23 mouse cellular contexts compared by ENCODE assay signal in the genomic region with DNA sequence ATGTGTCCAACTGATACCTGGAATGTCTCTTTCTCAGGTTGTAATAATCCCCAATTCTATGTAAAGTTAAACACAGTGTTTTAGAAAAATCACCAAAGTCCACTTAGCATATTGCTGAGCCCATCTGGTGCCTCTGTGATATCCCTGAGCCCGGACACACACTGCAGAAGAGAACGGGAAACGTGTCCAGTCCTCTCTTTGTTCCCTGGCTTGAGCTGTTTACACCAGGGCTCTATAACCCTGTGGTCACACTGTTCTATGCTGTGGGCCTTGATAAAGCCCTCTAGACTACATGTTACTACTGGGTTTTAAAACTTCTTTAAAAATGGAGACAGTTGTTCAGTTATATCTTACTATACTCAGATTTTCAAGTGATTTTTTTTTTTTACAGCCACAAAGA.
DNase-seq lines count a peak whose midpoint lies in the region; ATAC-seq and TF ChIP-seq lines count a peak whose summit lies in the region.
"Had no signal": no experiment of that assay in that cellular context is flagged by ENCODE, and none has a peak within 500 bp of the region (broad histone marks: within the 10 kb centered on the region; RNA-seq: fewer than 3 reads in every experiment).

No protein-coding gene starts in this region.

- no peak for ATAC-seq in forebrain, embryonic 11.5 days (replicated peaks; ENCODE audit: low FRiP score)
- ATAC-seq in forebrain, embryonic 15.5 days (replicated peaks), result no peak
- ATAC-seq in midbrain, embryonic 11.5 days (ENCODE audit: low FRiP score), result peak; percentile 49
- no peak for ATAC-seq in midbrain, embryonic 14.5 days (ENCODE audit: low FRiP score, low TSS enrichment)
- ATAC-seq: hindbrain, embryonic 16.5 days; intestine, embryonic 15.5 days; Patski had no signal

- H3K36me3 ChIP-seq in forebrain, embryonic 11.5 days (ENCODE audit: control insufficient read depth, insufficient read depth, low read length), result no peaks in the 10 kb centered on the region
- no peaks in the 10 kb centered on the region for H3K36me3 ChIP-seq in forebrain, embryonic 15.5 days
- H3K36me3 ChIP-seq in midbrain, embryonic 11.5 days (ENCODE audit: control insufficient read depth, insufficient read depth, low read length), result no peaks in the 10 kb centered on the region
- H3K36me3 ChIP-seq in midbrain, embryonic 14.5 days (ENCODE audit: control insufficient read depth, insufficient read depth, low read length), result no peaks in the 10 kb centered on the region
- H3K36me3 ChIP-seq: G1E; hindbrain, embryonic 13.5 days; intestine, embryonic 15.5 days had no signal

- no peaks in the 10 kb centered on the region for H3K9me3 ChIP-seq in forebrain, embryonic 11.5 days (ENCODE audit: control insufficient read depth, low read length)
- H3K9me3 ChIP-seq in forebrain, embryonic 15.5 days, result no peaks in the 10 kb centered on the region
- H3K9me3 ChIP-seq in midbrain, embryonic 11.5 days (ENCODE audit: control insufficient read depth, low read length), result no peaks in the 10 kb centered on the region
- no peaks in the 10 kb centered on the region for H3K9me3 ChIP-seq in midbrain, embryonic 14.5 days (ENCODE audit: control insufficient read depth, low read length)
- H3K9me3 ChIP-seq: G1E; hindbrain, embryonic 10.5 days; hindbrain, embryonic 13.5 days; intestine, embryonic 15.5 days had no signal

- no peak overlapping the region for H3K4me3 ChIP-seq in forebrain, embryonic 11.5 days (ENCODE audit: low read depth, low read length)
- no peak overlapping the region for H3K4me3 ChIP-seq in forebrain, embryonic 15.5 days
- no peak overlapping the region for H3K4me3 ChIP-seq in midbrain, embryonic 11.5 days (ENCODE audit: low read depth, low read length)
- no peak overlapping the region for H3K4me3 ChIP-seq in midbrain, embryonic 14.5 days (replicated peaks; ENCODE audit: low read depth, low read length)
- no peak overlapping the region for H3K4me3 ChIP-seq in embryonic fibroblast, embryonic 13.5 days (ENCODE audit: insufficient read depth, low read length)
- H3K4me3 ChIP-seq: hindbrain, embryonic 10.5 days; hindbrain, embryonic 13.5 days; intestine, embryonic 15.5 days had no signal

- DNase-seq in forebrain, embryonic 11.5 days (ENCODE audit: low spot score), result no peak
- peak; percentile 5 for DNase-seq in heart, adult 11 months
- DNase-seq in heart, postnatal 4 days, result no peak
- no peak for DNase-seq in midbrain, embryonic 11.5 days (ENCODE audit: low spot score, missing footprints)
- DNase-seq in midbrain, embryonic 14.5 days, result no peak
- DNase-seq: adrenal gland, postnatal 10 days; adrenal gland, postnatal 36 days; B cell, adult 2 months; cerebellum, adult 18-20 months; cerebellum, adult 9-10 months; cerebellum, postnatal 14 days; gastrocnemius, postnatal 10 days; gastrocnemius, postnatal 36 days had no signal

- no peak overlapping the region for H3K4me2 ChIP-seq in forebrain, embryonic 11.5 days (ENCODE audit: low read depth, low read length, severe bottlenecking)
- H3K4me2 ChIP-seq in forebrain, embryonic 15.5 days (replicated peaks), result no peak overlapping the region
- H3K4me2 ChIP-seq in midbrain, embryonic 11.5 days, result no peak overlapping the region
- H3K4me2 ChIP-seq in midbrain, embryonic 14.5 days (ENCODE audit: low read length), result no peak overlapping the region
- H3K4me2 ChIP-seq: heart, embryonic 11.5 days; hindbrain, embryonic 13.5 days; intestine, embryonic 15.5 days had no signal

- no peak for TF ChIP-seq CTCF in embryonic fibroblast, embryonic 13.5 days (IDR thresholded peaks at IDR 0.05; ENCODE audit: borderline replicate concordance, insufficient read depth, low read length)

- no peak overlapping the region for H3K9ac ChIP-seq in forebrain, embryonic 11.5 days (ENCODE audit: low read length)
- H3K9ac ChIP-seq in forebrain, embryonic 15.5 days (replicated peaks), result no peak overlapping the region
- H3K9ac ChIP-seq in midbrain, embryonic 11.5 days (ENCODE audit: low read length), result no peak overlapping the region
- no peak overlapping the region for H3K9ac ChIP-seq in midbrain, embryonic 14.5 days (replicated peaks; ENCODE audit: low read length)
- H3K9ac ChIP-seq: hindbrain, embryonic 13.5 days; intestine, embryonic 15.5 days had no signal

- no peak for TF ChIP-seq POLR2A in embryonic fibroblast, embryonic 13.5 days (IDR thresholded peaks at IDR 0.05; ENCODE audit: low read depth, low read length)

- 0 out of 2 replicates have a peak overlapping the region, but pooled peaks have one; percentile 25 for H3K27ac ChIP-seq in forebrain, embryonic 11.5 days (ENCODE audit: low read depth, low read length)
- no peak overlapping the region for H3K27ac ChIP-seq in forebrain, embryonic 15.5 days (replicated peaks)
- no peak overlapping the region for H3K27ac ChIP-seq in midbrain, embryonic 11.5 days (ENCODE audit: low read depth, low read length)
- H3K27ac ChIP-seq in midbrain, embryonic 14.5 days (replicated peaks; ENCODE audit: low read depth, low read length), result no peak overlapping the region
- peak overlapping the region; percentile 74 for H3K27ac ChIP-seq in embryonic fibroblast, embryonic 13.5 days (ENCODE audit: insufficient read depth, low read length)
- H3K27ac ChIP-seq: hindbrain, embryonic 10.5 days; hindbrain, embryonic 13.5 days; intestine, embryonic 15.5 days had no signal

- H3K27me3 ChIP-seq in forebrain, embryonic 11.5 days (ENCODE audit: control insufficient read depth, insufficient read depth, low read length), result no peaks in the 10 kb centered on the region
- H3K27me3 ChIP-seq in forebrain, embryonic 15.5 days, result 0 out of 2 replicates have a peak, but pooled peaks cover 3% of the 10 kb centered on the region
- H3K27me3 ChIP-seq in midbrain, embryonic 11.5 days (ENCODE audit: control insufficient read depth, insufficient read depth, low read length), result peaks cover 6% of the 10 kb centered on the region
- no peaks in the 10 kb centered on the region for H3K27me3 ChIP-seq in midbrain, embryonic 14.5 days (ENCODE audit: control insufficient read depth, insufficient read depth, low read length)
- H3K27me3 ChIP-seq: CH12.LX; hindbrain, embryonic 13.5 days; intestine, embryonic 15.5 days; Patski had no signal

- H3K4me1 ChIP-seq in forebrain, embryonic 11.5 days (replicated peaks; ENCODE audit: control insufficient read depth, insufficient read depth, low read length), result peaks cover 34% of the 10 kb centered on the region
- H3K4me1 ChIP-seq in forebrain, embryonic 15.5 days, result peaks cover 52% of the 10 kb centered on the region
- peaks cover 44% of the 10 kb centered on the region for H3K4me1 ChIP-seq in midbrain, embryonic 11.5 days (ENCODE audit: control insufficient read depth, insufficient read depth, low read length)
- peaks cover 23% of the 10 kb centered on the region for H3K4me1 ChIP-seq in midbrain, embryonic 14.5 days (ENCODE audit: control insufficient read depth, insufficient read depth, low read length)
- H3K4me1 ChIP-seq in embryonic fibroblast, embryonic 13.5 days (ENCODE audit: control insufficient read depth, insufficient read depth, low read length), result peaks cover 9% of the 10 kb centered on the region
- H3K4me1 ChIP-seq: intestine, embryonic 15.5 days had no signal

- 14% methylated on average over 3 of the region's 3 CpGs for WGBS in forebrain, embryonic 11.5 days
- 13% methylated on average over 3 of the region's 3 CpGs for WGBS in forebrain, embryonic 15.5 days
- 13% methylated on average over 3 of the region's 3 CpGs for WGBS in midbrain, embryonic 11.5 days
- 9% methylated on average over 3 of the region's 3 CpGs for WGBS in midbrain, embryonic 14.5 days

Comparison
In these comparisons a context has a peak if more than half of its experiments do, and no peak if none do; other contexts are left out.
1. H3K27ac ChIP-seq: peak in forebrain, embryonic 11.5 days (single experiment) and embryonic fibroblast, embryonic 13.5 days (single experiment); none in forebrain, embryonic 15.5 days (single experiment), midbrain, embryonic 11.5 days (single experiment) and midbrain, embryonic 14.5 days (single experiment).